Mouse (Mus musculus): ENCODE results near the gene Padi1. TPM values are rescaled to one million over a fixed set of nuclear protein-coding genes. Genes with fewer than 3 reads are reported as not detected.

The Padi1 gene
- total and polyA plus RNA-seq, 2 experiments from 2014 or later, result not detected

GRCm38 (mm10) chr4:140774025-140774800 is 71.4 kb downstream of the Padi1 start, which contains the start of gene Padi4:
TSS of gene Padi4 (minus strand) at chr4:140774236.
- Histone ChIP-seq H3K4me2 (ENCODE audit: low read depth, low read length) (no peak within 1 kb of the TSS), H3K27me3 (ENCODE audit: control insufficient read depth, insufficient read depth, low read length) (no peaks in the 10 kb centered on the region), H3K36me3 (replicated peaks; ENCODE audit: control insufficient read depth, insufficient read depth, low read length) (no peaks in the 10 kb centered on the region), H3K4me3 (ENCODE audit: low read depth, low read length) (no peak within 1 kb of the TSS), H3K9me3 (replicated peaks; ENCODE audit: control insufficient read depth, low read length) (no peaks in the 10 kb centered on the region), H3K9ac (replicated peaks; ENCODE audit: low read depth, low read length) (no peak within 1 kb of the TSS), H3K27ac (ENCODE audit: low read depth) (no peak within 1 kb of the TSS), H3K4me1 (ENCODE audit: control insufficient read depth, insufficient read depth) (no peaks in the 10 kb centered on the region)
- WGBS, result 84% methylated on average over 21 of the region's 21 CpGs
- TF ChIP-seq CTCF (IDR thresholded peaks at IDR 0.05; ENCODE audit: low read depth) (no peak), EP300 (IDR thresholded peaks at IDR 0.05; ENCODE audit: low read depth) (no peak)
- ATAC-seq (ENCODE audit: insufficient read depth, low read depth), result no peak
- DNase-seq (ENCODE audit: low spot score), result no peak

- no peaks in the 10 kb centered on the region for H3K36me3 ChIP-seq (replicated peaks; ENCODE audit: control insufficient read depth, insufficient read depth, low read length)
- TF ChIP-seq CTCF (IDR thresholded peaks at IDR 0.05; ENCODE audit: low read depth), result no peak
- TF ChIP-seq EP300 (IDR thresholded peaks at IDR 0.05; ENCODE audit: low read depth), result no peak
- H3K4me1 ChIP-seq (ENCODE audit: control insufficient read depth, insufficient read depth), result no peaks in the 10 kb centered on the region
- no peak for ATAC-seq (ENCODE audit: insufficient read depth, low read depth)
- no peaks in the 10 kb centered on the region for H3K9me3 ChIP-seq (replicated peaks; ENCODE audit: control insufficient read depth, low read length)
- H3K9ac ChIP-seq (replicated peaks; ENCODE audit: low read depth, low read length), result no peak overlapping the region
- no peak for DNase-seq (ENCODE audit: low spot score)
- 27% methylated on average over 4 of the region's 4 CpGs for WGBS
- no peak overlapping the region for H3K27ac ChIP-seq (ENCODE audit: low read depth)
- H3K27me3 ChIP-seq (ENCODE audit: control insufficient read depth, insufficient read depth, low read length), result no peaks in the 10 kb centered on the region
- H3K4me2 ChIP-seq (ENCODE audit: low read depth, low read length), result no peak overlapping the region
- H3K4me3 ChIP-seq (ENCODE audit: low read depth, low read length), result no peak overlapping the region
These were observed 74.5 kb downstream of the Padi1 start for GRCm38 (mm10) chr4:140771091-140771490.

- no peaks in the 10 kb centered on the region for H3K36me3 ChIP-seq (replicated peaks; ENCODE audit: control insufficient read depth, insufficient read depth, low read length)
- H3K4me2 ChIP-seq (ENCODE audit: low read depth, low read length), result peak overlapping the region; percentile 53
- peak overlapping the region; percentile 40 for H3K4me3 ChIP-seq (ENCODE audit: low read depth, low read length)
- H3K27me3 ChIP-seq (ENCODE audit: control insufficient read depth, insufficient read depth, low read length), result no peaks in the 10 kb centered on the region
- TF ChIP-seq CTCF (IDR thresholded peaks at IDR 0.05; ENCODE audit: low read depth) (no peak), EP300 (IDR thresholded peaks at IDR 0.05; ENCODE audit: low read depth) (no peak)
- DNase-seq (ENCODE audit: low spot score) (peak; percentile 53), ATAC-seq (ENCODE audit: insufficient read depth, low read depth) (peak; percentile 58)
- H3K27ac ChIP-seq (ENCODE audit: low read depth), result 0 out of 2 replicates have a peak overlapping the region, but pooled peaks have one; percentile 5
- no peaks in the 10 kb centered on the region for H3K4me1 ChIP-seq (ENCODE audit: control insufficient read depth, insufficient read depth)
- H3K9me3 ChIP-seq (replicated peaks; ENCODE audit: control insufficient read depth, low read length), result no peaks in the 10 kb centered on the region
- 11% methylated on average over 13 of the region's 13 CpGs for whole genome bisulfite sequencing
- 0 out of 2 replicates have a peak overlapping the region, but pooled peaks have one; percentile 8 for H3K9ac ChIP-seq (replicated peaks; ENCODE audit: low read depth, low read length)
These were observed 75.1 kb downstream of the Padi1 start for GRCm38 (mm10) chr4:140770433-140770832.

- no peak for DNase-seq (ENCODE audit: low spot score)
- no peak for ATAC-seq (ENCODE audit: insufficient read depth, low read depth)
- TF ChIP-seq EP300 (IDR thresholded peaks at IDR 0.05; ENCODE audit: low read depth) (no peak), CTCF (IDR thresholded peaks at IDR 0.05; ENCODE audit: low read depth) (no peak)
- Histone ChIP-seq H3K9me3 (replicated peaks; ENCODE audit: control insufficient read depth, low read length) (no peaks in the 10 kb centered on the region), H3K36me3 (replicated peaks; ENCODE audit: control insufficient read depth, insufficient read depth, low read length) (no peaks in the 10 kb centered on the region), H3K27me3 (ENCODE audit: control insufficient read depth, insufficient read depth, low read length) (no peaks in the 10 kb centered on the region), H3K27ac (ENCODE audit: low read depth) (no peak overlapping the region), H3K9ac (replicated peaks; ENCODE audit: low read depth, low read length) (no peak overlapping the region), H3K4me3 (ENCODE audit: low read depth, low read length) (no peak overlapping the region), H3K4me2 (ENCODE audit: low read depth, low read length) (no peak overlapping the region), H3K4me1 (ENCODE audit: control insufficient read depth, insufficient read depth) (no peaks in the 10 kb centered on the region)
- 81% methylated on average over 5 of the region's 5 CpGs for WGBS
These were observed 76.6 kb downstream of the Padi1 start for GRCm38 (mm10) chr4:140768973-140769372.

GRCm38 (mm10) chr4:140765936-140766335 is 79.6 kb downstream of the Padi1 start:
- Histone ChIP-seq H3K27me3 (ENCODE audit: control insufficient read depth, insufficient read depth, low read length) (no peaks in the 10 kb centered on the region), H3K4me2 (ENCODE audit: low read depth, low read length) (no peak overlapping the region), H3K9ac (replicated peaks; ENCODE audit: low read depth, low read length) (no peak overlapping the region), H3K4me3 (ENCODE audit: low read depth, low read length) (no peak overlapping the region), H3K4me1 (ENCODE audit: control insufficient read depth, insufficient read depth) (no peaks in the 10 kb centered on the region), H3K9me3 (replicated peaks; ENCODE audit: control insufficient read depth, low read length) (no peaks in the 10 kb centered on the region), H3K36me3 (replicated peaks; ENCODE audit: control insufficient read depth, insufficient read depth, low read length) (no peaks in the 10 kb centered on the region), H3K27ac (ENCODE audit: low read depth) (no peak overlapping the region)
- 62% methylated on average over 3 of the region's 3 CpGs for WGBS
- TF ChIP-seq CTCF (IDR thresholded peaks at IDR 0.05; ENCODE audit: low read depth) (no peak), EP300 (IDR thresholded peaks at IDR 0.05; ENCODE audit: low read depth) (no peak)
- DNase-seq (ENCODE audit: low spot score) (no peak), ATAC-seq (ENCODE audit: insufficient read depth, low read depth) (no peak)
